Mouse (Mus musculus): Measurements from ENCODE around the gene Carmil1.

The Carmil1 gene

GRCm38 (mm10) chr13:23971870-23972269 lies 308.7 kb downstream of the Carmil1 start:
- intact Hi-C loops (cut with DNase I), result no loop called here

GRCm38 (mm10) chr13:23964909-23965308 lies 315.7 kb downstream of the Carmil1 start:
- intact Hi-C loops (cut with DNase I), result no loop called here

Measured in adrenal gland (tissue).